Mouse (Mus musculus) cerebellum, adult (tissue): Measurements from ENCODE around the gene Ccdc6.

Source experiments
- ATAC-seq: cut with Nextera tagmentation; 2 replicates; pipeline ENCODE4 v1.9.2; 2017; ENCODE audit warnings: mild to moderate bottlenecking, moderate library complexity, mixed read lengths; ENCODE audit not compliant: insufficient number of reproducible peaks, low FRiP score, low TSS enrichment

Gene Ccdc6

GRCm38 (mm10) chr10:70125491-70125890 lies 28.6 kb downstream of the Ccdc6 start:
- no peak for ATAC-seq

GRCm38 (mm10) chr10:70127273-70127672 lies 30.4 kb downstream of the Ccdc6 start:
- no peak for ATAC-seq

- no peak for ATAC-seq
These were observed 31.5 kb downstream of the Ccdc6 start for GRCm38 (mm10) chr10:70128408-70128807.

- ATAC-seq, result no peak
These were observed 35.2 kb downstream of the Ccdc6 start for GRCm38 (mm10) chr10:70132087-70132560.

- no peak for ATAC-seq
These were observed 35.8 kb downstream of the Ccdc6 start for GRCm38 (mm10) chr10:70132714-70133113.

- ATAC-seq, result no peak
These were observed 36.3 kb downstream of the Ccdc6 start for GRCm38 (mm10) chr10:70133188-70133587.

- ATAC-seq, result no peak
These were observed 38.8 kb downstream of the Ccdc6 start for GRCm38 (mm10) chr10:70135680-70136079.

GRCm38 (mm10) chr10:70137652-70138051 lies 40.7 kb downstream of the Ccdc6 start:
- no peak for ATAC-seq

- ATAC-seq, result no peak
These were observed 41.2 kb downstream of the Ccdc6 start for GRCm38 (mm10) chr10:70138150-70138549.

GRCm38 (mm10) chr10:70139368-70139767 lies 42.4 kb downstream of the Ccdc6 start:
- no peak for ATAC-seq

GRCm38 (mm10) chr10:70140414-70140813 lies 43.5 kb downstream of the Ccdc6 start:
- ATAC-seq, result no peak

- no peak for ATAC-seq
These were observed 45.7 kb downstream of the Ccdc6 start for GRCm38 (mm10) chr10:70142623-70143022.

- no peak for ATAC-seq
These were observed 47.2 kb downstream of the Ccdc6 start for GRCm38 (mm10) chr10:70144004-70144557.

GRCm38 (mm10) chr10:70145873-70146272 lies 49.0 kb downstream of the Ccdc6 start:
- no peak for ATAC-seq

- no peak for ATAC-seq
These were observed 52.2 kb downstream of the Ccdc6 start for GRCm38 (mm10) chr10:70149093-70149492.

- ATAC-seq, result no peak
These were observed 53.4 kb downstream of the Ccdc6 start for GRCm38 (mm10) chr10:70150301-70150700.

- ATAC-seq, result no peak
These were observed 54.2 kb downstream of the Ccdc6 start for GRCm38 (mm10) chr10:70151171-70151570.

GRCm38 (mm10) chr10:70152190-70152743 lies 55.3 kb downstream of the Ccdc6 start:
- ATAC-seq, result no peak

- no peak for ATAC-seq
These were observed 56.9 kb downstream of the Ccdc6 start for GRCm38 (mm10) chr10:70153810-70154209.

GRCm38 (mm10) chr10:70156431-70157165 lies 59.7 kb downstream of the Ccdc6 start:
- no peak for ATAC-seq

GRCm38 (mm10) chr10:70159651-70160320 lies 62.9 kb downstream of the Ccdc6 start:
- ATAC-seq, result peak; percentile 45
